Mouse (Mus musculus) layer of hippocampus, adult 9-11 months (tissue): ENCODE measurements around the gene Tmem203.

Experiments used
- DNase-seq: peaks from one replicate; pipeline ENCODE4 v3.0.0; 2022

Gene Tmem203

GRCm38 (mm10) chr2:25292856-25293255 is 37.6 kb downstream of the Tmem203 start:
- DNase-seq: no peak

GRCm38 (mm10) chr2:25293706-25294105 is 38.5 kb downstream of the Tmem203 start:
- no peak for DNase-seq

- DNase-seq: no peak
Observed at GRCm38 (mm10) chr2:25297093-25297492, 41.9 kb downstream of the Tmem203 start.

GRCm38 (mm10) chr2:25298046-25298445 is 42.8 kb downstream of the Tmem203 start:
- DNase-seq: no peak

GRCm38 (mm10) chr2:25303452-25303851 is 48.2 kb downstream of the Tmem203 start:
- DNase-seq: no peak

- no peak for DNase-seq
Observed at GRCm38 (mm10) chr2:25303931-25304656, 48.9 kb downstream of the Tmem203 start.

GRCm38 (mm10) chr2:25304657-25305541 is 49.7 kb downstream of the Tmem203 start:
- no peak for DNase-seq
